8 mouse cellular contexts compared by ENCODE assay signal in the genomic region with DNA sequence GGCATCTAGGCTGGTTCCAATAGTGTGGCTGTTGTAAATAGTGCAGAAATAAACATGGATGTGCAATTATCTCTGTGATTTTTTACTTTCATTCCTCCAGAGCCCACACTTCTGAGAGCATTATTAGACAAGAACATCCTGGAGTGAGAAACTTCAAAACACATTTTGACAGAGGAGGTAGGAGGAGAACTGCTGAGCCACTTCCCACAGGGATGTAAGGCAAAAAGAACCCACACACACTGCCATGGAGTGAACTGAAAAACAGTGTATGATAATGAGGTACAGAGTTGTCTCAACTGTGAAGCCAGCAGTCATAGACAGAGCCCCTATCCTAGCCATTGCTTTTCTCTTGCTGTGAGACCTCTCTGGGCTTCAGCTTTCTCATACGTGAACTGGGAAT.
"Had no signal": no experiment of that assay in that cellular context is flagged by ENCODE, and none has a peak within 500 bp of the region (broad histone marks: within the 10 kb centered on the region; RNA-seq: fewer than 3 reads in every experiment).

No protein-coding gene starts in this region.

- DNase-seq: kidney, adult 2 months; kidney, postnatal 25 days; layer of hippocampus, adult 9-11 months; liver, postnatal 0 days; lung, embryonic 14.5 days; right cerebral cortex, postnatal 14 days; spleen, adult 18-20 months; thymus, postnatal 25 days had no signal
